Mouse (Mus musculus): ENCODE results near the gene Gm45713. TPM values are rescaled to one million over a fixed set of nuclear protein-coding genes. Genes with fewer than 3 reads are reported as not detected.

Gm45713 gene
- not detected in 2 replicates for polyA plus RNA-seq (2016; fragmentation: Nextera tagmentation; extraction: Ambion mirVana)

DNA sequence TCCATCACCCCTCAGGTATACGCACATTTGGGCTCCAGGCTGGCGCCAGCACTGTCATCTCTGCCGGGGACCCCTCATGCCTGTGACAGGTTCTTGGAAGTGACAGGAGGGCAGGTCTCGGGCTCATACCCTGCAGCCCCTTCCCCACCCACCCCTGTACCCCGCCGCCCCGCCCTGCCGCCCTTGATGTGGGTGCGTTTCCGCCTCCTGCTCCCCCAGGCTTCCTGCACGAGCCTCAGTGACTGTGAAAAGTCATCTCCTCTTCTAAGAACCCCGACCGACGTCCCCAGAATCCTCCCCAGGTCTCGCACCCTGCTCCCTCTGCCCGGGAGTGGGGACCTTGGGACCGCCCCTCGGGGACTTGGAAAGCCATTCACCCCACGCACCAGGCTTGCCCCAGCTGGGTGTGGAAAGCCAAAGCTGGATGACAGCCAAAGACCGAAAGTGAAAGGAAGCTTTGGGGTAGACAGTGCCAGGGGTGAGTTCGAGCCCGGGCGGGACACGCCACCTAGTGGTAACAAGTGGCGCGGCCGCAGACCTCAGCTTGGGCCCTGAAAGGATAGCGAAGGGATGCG lies at the start of gene Gm45713, which contains the start of gene Flt3l:
Gene Gm45713 (minus strand): TSS at position 239 of the 575 bp plus-strand sequence.
Gene Flt3l (minus strand): TSS at position 440 of the 575 bp plus-strand sequence.
- Histone ChIP-seq H3K27me3 (replicated peaks) (peaks cover 15% of the 10 kb centered on the region; the same call in 1 of the 2 replicates), H3K9me3 (no peaks in the 10 kb centered on the region), H3K4me2 (replicated peaks) (peak within 1 kb of the TSS; percentile 74), H3K27ac (no peak within 1 kb of the TSS), H3K4me3 (peak within 1 kb of the TSS; percentile 44), H3K9ac (peak within 1 kb of the TSS; percentile 56), H3K36me3 (no peaks in the 10 kb centered on the region), H3K4me1 (peaks cover 6% of the 10 kb centered on the region; the same call in 1 of the 2 replicates)
- ATAC-seq (ENCODE audit: low FRiP score, low read depth), result peak; percentile 83
- WGBS, result 3% methylated on average over 29 of the region's 29 CpGs

DNA sequence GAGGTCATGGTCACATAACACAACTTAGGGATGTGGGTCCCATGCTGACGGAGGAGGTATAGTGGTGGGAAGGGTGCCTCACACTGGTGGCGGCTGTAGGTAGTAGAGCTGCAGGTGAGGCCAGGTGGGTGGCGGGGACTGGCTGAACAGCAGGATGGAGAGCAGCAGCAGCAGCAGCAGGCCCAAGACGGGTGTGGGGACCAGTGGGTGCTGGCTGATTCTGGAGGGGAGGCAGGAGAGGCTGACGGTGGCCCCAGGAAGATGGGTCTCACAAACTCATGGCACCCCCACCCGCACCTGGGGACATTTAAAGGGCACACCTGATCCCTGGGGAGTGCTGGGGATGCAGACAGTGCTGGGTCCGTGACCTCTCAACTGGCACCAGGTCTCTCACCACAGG lies 47.6 kb upstream of the Gm45713 start:
- Histone ChIP-seq H3K4me1 (peaks cover 15% of the 10 kb centered on the region), H3K9ac (no peak overlapping the region)

DNA sequence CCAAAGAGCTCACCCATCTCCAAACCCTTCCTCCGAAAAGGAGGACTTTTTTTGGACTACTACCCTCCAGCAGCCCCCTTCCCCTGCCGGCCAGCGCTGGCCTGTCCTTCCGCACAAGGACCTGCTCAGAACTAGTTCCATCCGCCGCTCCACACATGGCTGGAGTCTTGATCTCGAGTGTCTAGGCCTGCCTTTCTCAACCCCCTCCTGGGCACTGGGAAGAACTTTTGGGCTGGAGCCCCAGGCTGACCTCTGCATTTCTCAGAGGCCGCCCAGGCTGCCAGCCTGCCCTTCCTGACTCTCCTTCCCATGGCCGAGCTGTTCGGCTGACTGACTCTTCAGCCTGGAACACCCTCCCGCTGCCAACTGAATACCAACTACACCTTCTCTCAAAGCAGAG lies 46.6 kb upstream of the Gm45713 start:
- Histone ChIP-seq H3K4me3 (peak overlapping the region; percentile 18), H3K27ac (no peak overlapping the region), H3K27me3 (replicated peaks) (peaks cover 93% of the 10 kb centered on the region), H3K36me3 (no peaks in the 10 kb centered on the region), H3K9ac (0 out of 2 replicates have a peak overlapping the region, but pooled peaks have one; percentile 29), H3K4me1 (peaks cover 15% of the 10 kb centered on the region), H3K9me3 (0 out of 2 replicates have a peak, but pooled peaks cover 4% of the 10 kb centered on the region), H3K4me2 (replicated peaks) (peak overlapping the region; percentile 54)
- ATAC-seq (ENCODE audit: low FRiP score, low read depth), result no peak
- 18% methylated on average over 11 of the region's 11 CpGs for WGBS

More for the DNA sequence above, 47.6 kb upstream of the Gm45713 start:
- H3K4me3 ChIP-seq, result no peak overlapping the region
- H3K27ac ChIP-seq, result no peak overlapping the region
- no peak for ATAC-seq (ENCODE audit: low FRiP score, low read depth)
- H3K4me2 ChIP-seq (replicated peaks), result no peak overlapping the region
- H3K36me3 ChIP-seq, result no peaks in the 10 kb centered on the region
- 0 out of 2 replicates have a peak, but pooled peaks cover 4% of the 10 kb centered on the region for H3K9me3 ChIP-seq
- peaks cover 90% of the 10 kb centered on the region for H3K27me3 ChIP-seq (replicated peaks)
- 62% methylated on average over 7 of the region's 7 CpGs for WGBS

GRCm38 (mm10) chr7:45182199-45182601 lies 46.2 kb upstream of the Gm45713 start:
- Histone ChIP-seq H3K9ac (0 out of 2 replicates have a peak overlapping the region, but pooled peaks have one; percentile 29), H3K9me3 (0 out of 2 replicates have a peak, but pooled peaks cover 4% of the 10 kb centered on the region), H3K27ac (no peak overlapping the region), H3K4me2 (replicated peaks) (peak overlapping the region; percentile 54), H3K4me1 (peaks cover 15% of the 10 kb centered on the region), H3K4me3 (peak overlapping the region; percentile 19), H3K36me3 (no peaks in the 10 kb centered on the region), H3K27me3 (replicated peaks) (peaks cover 96% of the 10 kb centered on the region)
- under 1% methylated on average over 34 of the region's 34 CpGs for WGBS
- ATAC-seq (ENCODE audit: low FRiP score, low read depth), result peak; percentile 71

- Histone ChIP-seq H3K27me3 (replicated peaks) (peaks cover 96% of the 10 kb centered on the region), H3K4me3 (peak overlapping the region; percentile 5; the same call in 1 of the 2 replicates), H3K9me3 (0 out of 2 replicates have a peak, but pooled peaks cover 4% of the 10 kb centered on the region), H3K36me3 (no peaks in the 10 kb centered on the region), H3K4me2 (replicated peaks) (peak overlapping the region; percentile 54), H3K9ac (no peak overlapping the region), H3K27ac (no peak overlapping the region), H3K4me1 (peaks cover 15% of the 10 kb centered on the region)
- 4% methylated on average over 35 of the region's 35 CpGs for WGBS
- no peak for ATAC-seq (ENCODE audit: low FRiP score, low read depth)
Observed at GRCm38 (mm10) chr7:45181540-45181939, 45.5 kb upstream of the Gm45713 start.

DNA sequence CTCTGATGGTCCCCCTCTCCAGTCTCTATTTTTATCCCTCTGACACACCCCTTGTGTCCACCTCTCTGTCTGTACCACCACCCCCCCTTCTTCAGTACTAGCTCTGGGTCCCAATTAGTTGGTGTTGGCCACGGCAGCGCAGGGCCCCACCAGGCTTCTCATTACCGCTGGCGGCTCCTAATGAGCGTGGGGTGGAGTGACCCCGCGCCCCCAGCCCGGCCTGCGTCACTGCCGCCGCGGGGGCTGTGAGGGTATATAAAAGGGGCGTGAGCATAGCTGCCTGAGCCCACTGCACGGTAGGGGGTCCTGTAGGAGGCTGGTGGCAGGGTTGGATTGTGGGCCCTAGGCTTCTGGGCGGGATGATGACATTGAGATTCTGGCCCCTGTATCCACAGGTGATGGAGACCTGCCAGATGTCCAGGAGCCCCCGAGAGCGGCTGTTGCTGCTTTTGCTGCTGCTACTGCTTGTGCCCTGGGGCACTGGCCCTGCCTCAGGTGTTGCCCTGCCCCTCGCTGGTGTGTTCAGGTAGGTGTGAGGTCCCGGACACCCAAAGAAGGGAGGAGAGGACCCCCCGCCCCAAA lies 45.0 kb upstream of the Gm45713 start, which contains the start of gene Pth2:
Gene Pth2 (plus strand): TSS at position 100 of the 582 bp plus-strand sequence.
- H3K4me3 ChIP-seq, result peak within 1 kb of the TSS; percentile 5; the same call in 1 of the 2 replicates
- H3K27ac ChIP-seq, result no peak within 1 kb of the TSS
- H3K4me1 ChIP-seq, result peaks cover 21% of the 10 kb centered on the region
- 17% methylated on average over 20 of the region's 20 CpGs for WGBS
- no peak for ATAC-seq (ENCODE audit: low FRiP score, low read depth)
- H3K9me3 ChIP-seq, result 0 out of 2 replicates have a peak, but pooled peaks cover 4% of the 10 kb centered on the region
- peaks cover 97% of the 10 kb centered on the region for H3K27me3 ChIP-seq (replicated peaks)
- no peak within 1 kb of the TSS for H3K9ac ChIP-seq
- no peaks in the 10 kb centered on the region for H3K36me3 ChIP-seq
- H3K4me2 ChIP-seq (replicated peaks), result peak within 1 kb of the TSS; percentile 54

- WGBS, result 26% methylated on average over 7 of the region's 7 CpGs
- H3K4me2 ChIP-seq (replicated peaks), result no peak within 1 kb of the TSS
- ATAC-seq (ENCODE audit: low FRiP score, low read depth), result no peak
- peaks cover 30% of the 10 kb centered on the region for H3K4me1 ChIP-seq
- H3K4me3 ChIP-seq, result no peak within 1 kb of the TSS
- peaks cover 100% of the 10 kb centered on the region for H3K27me3 ChIP-seq (replicated peaks)
- H3K9me3 ChIP-seq, result 0 out of 2 replicates have a peak, but pooled peaks cover 4% of the 10 kb centered on the region
- no peaks in the 10 kb centered on the region for H3K36me3 ChIP-seq
- no peak within 1 kb of the TSS for H3K27ac ChIP-seq
- H3K9ac ChIP-seq, result no peak within 1 kb of the TSS
Observed at GRCm38 (mm10) chr7:45179469-45179868, 43.4 kb upstream of the Gm45713 start, which contains the start of gene Gfy. Gene Gfy (minus strand): TSS chr7:45179569.

GRCm38 (mm10) chr7:45178550-45178949 lies 42.5 kb upstream of the Gm45713 start:
- H3K4me2 ChIP-seq (replicated peaks), result no peak overlapping the region
- H3K4me3 ChIP-seq, result no peak overlapping the region
- H3K36me3 ChIP-seq, result no peaks in the 10 kb centered on the region
- H3K9me3 ChIP-seq, result 0 out of 2 replicates have a peak, but pooled peaks cover 4% of the 10 kb centered on the region
- H3K4me1 ChIP-seq, result peaks cover 30% of the 10 kb centered on the region
- H3K9ac ChIP-seq, result no peak overlapping the region
- no peak overlapping the region for H3K27ac ChIP-seq
- H3K27me3 ChIP-seq (replicated peaks), result peaks cover 98% of the 10 kb centered on the region
- ATAC-seq (ENCODE audit: low FRiP score, low read depth), result no peak
- WGBS, result 21% methylated on average over 7 of the region's 7 CpGs

GRCm38 (mm10) chr7:45176356-45176755 lies 40.3 kb upstream of the Gm45713 start:
- peak overlapping the region; percentile 36 for H3K4me2 ChIP-seq (replicated peaks)
- no peak for ATAC-seq (ENCODE audit: low FRiP score, low read depth)

DNA sequence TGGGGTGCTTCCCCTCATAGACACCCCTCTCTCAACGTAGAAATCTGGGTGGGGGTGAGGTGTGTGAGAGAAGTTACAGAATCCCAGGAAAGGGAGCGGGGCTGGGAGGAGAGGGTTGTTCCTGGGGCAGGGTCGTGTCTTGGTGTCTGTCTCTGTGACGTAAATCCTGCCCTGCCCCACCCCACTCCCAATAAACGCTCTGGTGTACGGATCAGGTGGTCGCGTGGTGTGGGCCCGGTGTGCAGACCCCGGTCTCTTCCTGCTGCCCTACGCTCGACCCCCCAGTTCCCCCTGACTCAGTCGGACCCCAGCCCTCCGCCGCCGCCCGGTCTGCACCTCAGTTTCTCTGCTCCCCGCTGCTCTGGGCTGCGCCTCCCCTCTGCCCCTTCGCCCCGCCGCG lies 39.9 kb upstream of the Gm45713 start:
- H3K9me3 ChIP-seq, result 0 out of 2 replicates have a peak, but pooled peaks cover 2% of the 10 kb centered on the region
- peak overlapping the region; percentile 9; the same call in 1 of the 2 replicates for H3K4me3 ChIP-seq
- 1% methylated on average over 23 of the region's 23 CpGs for WGBS
- peaks cover 83% of the 10 kb centered on the region for H3K27me3 ChIP-seq (replicated peaks)
- peaks cover 16% of the 10 kb centered on the region for H3K4me1 ChIP-seq
- H3K27ac ChIP-seq, result no peak overlapping the region
- H3K4me2 ChIP-seq (replicated peaks), result peak overlapping the region; percentile 36
- H3K9ac ChIP-seq, result no peak overlapping the region
- ATAC-seq (ENCODE audit: low FRiP score, low read depth), result no peak
- H3K36me3 ChIP-seq, result no peaks in the 10 kb centered on the region

More at GRCm38 (mm10) chr7:45176356-45176755, 40.3 kb upstream of the Gm45713 start:
- Histone ChIP-seq H3K36me3 (no peaks in the 10 kb centered on the region), H3K9me3 (0 out of 2 replicates have a peak, but pooled peaks cover 4% of the 10 kb centered on the region), H3K27ac (no peak overlapping the region), H3K27me3 (replicated peaks) (peaks cover 87% of the 10 kb centered on the region), H3K4me1 (peaks cover 19% of the 10 kb centered on the region), H3K9ac (no peak overlapping the region), H3K4me3 (peak overlapping the region; percentile 9)
- WGBS, result 4% methylated on average over 31 of the region's 31 CpGs

DNA sequence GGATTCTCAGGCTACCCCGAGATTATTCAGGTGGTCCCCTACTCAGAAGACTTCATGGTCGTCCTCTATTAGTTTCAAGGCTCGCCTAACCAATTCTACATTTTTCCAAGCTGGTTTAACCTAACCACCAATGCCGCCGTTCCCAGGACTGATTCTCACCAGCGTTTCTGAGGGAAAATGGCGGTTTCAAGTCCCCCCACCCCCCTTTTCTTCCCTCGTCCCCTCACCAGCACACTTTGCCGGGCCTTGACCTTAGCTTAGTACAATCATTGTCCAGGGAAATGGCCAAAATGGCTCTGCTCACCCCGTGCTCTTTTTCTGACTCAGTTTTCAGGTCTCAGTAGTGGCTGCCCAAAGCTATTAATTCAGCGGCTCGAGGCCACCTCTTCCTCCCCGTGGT lies 39.4 kb upstream of the Gm45713 start:
- H3K4me2 ChIP-seq (replicated peaks), result 0 out of 2 replicates have a peak overlapping the region, but pooled peaks have one; percentile 1
- no peak overlapping the region for H3K9ac ChIP-seq
- peaks cover 77% of the 10 kb centered on the region for H3K27me3 ChIP-seq (replicated peaks)
- H3K9me3 ChIP-seq, result no peaks in the 10 kb centered on the region
- H3K36me3 ChIP-seq, result no peaks in the 10 kb centered on the region
- H3K4me1 ChIP-seq, result peaks cover 15% of the 10 kb centered on the region
- no peak for ATAC-seq (ENCODE audit: low FRiP score, low read depth)
- no peak overlapping the region for H3K27ac ChIP-seq
- WGBS, result 4% methylated on average over 13 of the region's 13 CpGs
- no peak overlapping the region for H3K4me3 ChIP-seq
